Mouse (Mus musculus) heart, embryonic 15.5 days (tissue): Measurements from ENCODE around the gene Sipa1l3. TPM values are rescaled to one million over a fixed set of nuclear protein-coding genes. Genes with fewer than 3 reads are reported as not detected.

Experiments used
- ATAC-seq: fragments of 200-750 bp; cut with Nextera tagmentation; replicated peaks from 2 replicates; pipeline ENCODE4 v1.8.0; 2017; ENCODE audit warnings: low read depth, moderate TSS enrichment; ENCODE audit not compliant: insufficient number of reproducible peaks, insufficient read depth, low FRiP score
- H3K27ac ChIP-seq: fragments of 300-500 bp; sonication (generic); 2 replicates; pipeline ENCODE4 v1.5.1; 2015; ENCODE audit warnings: mild to moderate bottlenecking, inconsistent platforms
- H3K27me3 ChIP-seq: fragments of 300-500 bp; sonication (generic); 2 replicates; pipeline ENCODE4 v1.6.1; 2015; ENCODE audit warnings: inconsistent platforms
- H3K36me3 ChIP-seq: fragments of 300-500 bp; sonication (generic); 2 replicates; pipeline ENCODE4 v1.6.1; 2015; ENCODE audit warnings: mild to moderate bottlenecking, inconsistent platforms
- H3K4me1 ChIP-seq: fragments of 300-500 bp; sonication (generic); replicated peaks from 2 replicates; pipeline ENCODE4 v1.6.1; 2015; ENCODE audit warnings: inconsistent platforms
- H3K4me2 ChIP-seq: fragments of 300-500 bp; sonication (generic); 2 replicates; pipeline ENCODE4 v1.6.1; 2015; ENCODE audit warnings: inconsistent platforms, mild to moderate bottlenecking, moderate library complexity
- H3K4me3 ChIP-seq: fragments of 300-500 bp; sonication (generic); 2 replicates; pipeline ENCODE4 v1.5.1; 2015; ENCODE audit warnings: mild to moderate bottlenecking, inconsistent platforms
- H3K9ac ChIP-seq: fragments of 300-500 bp; sonication (generic); 2 replicates; pipeline ENCODE4 v1.6.1; 2015; ENCODE audit warnings: mild to moderate bottlenecking, inconsistent platforms
- H3K9me3 ChIP-seq: fragments of 300-500 bp; sonication (generic); replicated peaks from 2 replicates; pipeline ENCODE4 v1.6.1; 2016; ENCODE audit warnings: inconsistent platforms
- WGBS: fragments of 180-500 bp; shearing (Covaris S2); methylation state at CpG from one replicate; pipeline ENCODE4 v1.1.7; 2015; ENCODE audit warnings: mixed read lengths; 5-methylcytosine and 5-hydroxymethylcytosine counted together
- polyA plus RNA-seq: library from polyadenylated mRNA; unstranded; fragments of >200 nt; fragmentation: Nextera tagmentation; extraction: Ambion mirVana; gene quantifications from 2 replicates; pipeline ENCODE4 v1.2.1, GENCODE M21; 2015

The Sipa1l3 gene
- polyA plus RNA-seq, 1 experiment from 2014 or later: 2.2 TPM

GRCm38 (mm10) chr7:29406855-29407254 lies 111.6 kb downstream of the Sipa1l3 start:
- 76% methylated on average over 4 of the region's 4 CpGs for whole genome bisulfite sequencing
- H3K27ac ChIP-seq: no peak overlapping the region

GRCm38 (mm10) chr7:29404126-29404525 lies 114.3 kb downstream of the Sipa1l3 start:
- Histone ChIP-seq H3K4me1 (no peaks in the 10 kb centered on the region), H3K9ac (no peak overlapping the region), H3K27me3 (peaks cover 53% of the 10 kb centered on the region), H3K36me3 (0 out of 2 replicates have a peak, but pooled peaks cover 5% of the 10 kb centered on the region), H3K27ac (no peak overlapping the region), H3K4me3 (no peak overlapping the region), H3K4me2 (no peak overlapping the region), H3K9me3 (no peaks in the 10 kb centered on the region)
- WGBS: 84% methylated on average over 2 of the region's 2 CpGs
- ATAC-seq: no peak

More at GRCm38 (mm10) chr7:29406855-29407254, 111.6 kb downstream of the Sipa1l3 start:
- no peak overlapping the region for H3K4me2 ChIP-seq
- H3K27me3 ChIP-seq: peaks cover 49% of the 10 kb centered on the region
- H3K9me3 ChIP-seq: no peaks in the 10 kb centered on the region
- no peak for ATAC-seq
- H3K9ac ChIP-seq: no peak overlapping the region
- H3K36me3 ChIP-seq: no peaks in the 10 kb centered on the region
- H3K4me3 ChIP-seq: no peak overlapping the region
- no peaks in the 10 kb centered on the region for H3K4me1 ChIP-seq

- Histone ChIP-seq H3K27me3 (peaks cover 39% of the 10 kb centered on the region), H3K4me2 (no peak overlapping the region)
Measured at GRCm38 (mm10) chr7:29402015-29402414, 116.4 kb downstream of the Sipa1l3 start.

DNA sequence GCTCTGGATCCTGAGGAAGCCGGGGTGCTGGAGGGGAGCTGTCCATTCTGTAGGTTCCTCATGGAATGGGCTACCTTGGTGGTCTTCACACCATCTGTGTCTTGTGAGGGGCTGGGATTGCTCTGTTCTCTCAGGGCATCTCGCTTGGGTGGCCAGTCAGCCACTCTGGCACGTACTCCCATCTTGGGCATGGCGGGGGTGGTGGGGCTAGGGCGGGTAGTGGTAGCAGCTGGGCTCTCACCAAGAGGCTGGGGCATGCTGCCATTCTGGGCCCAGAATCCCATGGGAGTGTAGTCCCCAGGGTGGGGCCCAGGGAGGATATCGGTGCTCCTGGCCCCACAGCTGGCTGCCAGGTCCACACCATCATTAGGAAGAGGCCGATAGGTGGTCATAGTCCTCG lies 118.0 kb downstream of the Sipa1l3 start:
- no peak for ATAC-seq
- Histone ChIP-seq H3K27ac (no peak overlapping the region), H3K4me2 (no peak overlapping the region), H3K36me3 (0 out of 2 replicates have a peak, but pooled peaks cover 8% of the 10 kb centered on the region), H3K4me3 (no peak overlapping the region), H3K27me3 (peaks cover 41% of the 10 kb centered on the region), H3K9me3 (no peaks in the 10 kb centered on the region), H3K9ac (no peak overlapping the region), H3K4me1 (peaks cover 6% of the 10 kb centered on the region)
- WGBS: 92% methylated on average over 8 of the region's 8 CpGs

More at GRCm38 (mm10) chr7:29402015-29402414, 116.4 kb downstream of the Sipa1l3 start:
- H3K4me3 ChIP-seq: no peak overlapping the region
- H3K4me1 ChIP-seq: peaks cover 6% of the 10 kb centered on the region
- H3K27ac ChIP-seq: no peak overlapping the region
- WGBS: 87% methylated on average over 4 of the region's 4 CpGs
- 0 out of 2 replicates have a peak, but pooled peaks cover 5% of the 10 kb centered on the region for H3K36me3 ChIP-seq
- no peak overlapping the region for H3K9ac ChIP-seq
- no peaks in the 10 kb centered on the region for H3K9me3 ChIP-seq
- no peak for ATAC-seq

- 0 out of 2 replicates have a peak, but pooled peaks cover 8% of the 10 kb centered on the region for H3K36me3 ChIP-seq
- no peak overlapping the region for H3K4me3 ChIP-seq
- peaks cover 54% of the 10 kb centered on the region for H3K27me3 ChIP-seq
- no peak for ATAC-seq
- WGBS: 87% methylated on average over 9 of the region's 9 CpGs
- no peak overlapping the region for H3K4me2 ChIP-seq
- H3K27ac ChIP-seq: no peak overlapping the region
- H3K4me1 ChIP-seq: peaks cover 6% of the 10 kb centered on the region
- H3K9ac ChIP-seq: no peak overlapping the region
- H3K9me3 ChIP-seq: no peaks in the 10 kb centered on the region
Measured at GRCm38 (mm10) chr7:29399056-29399455, 119.4 kb downstream of the Sipa1l3 start.

DNA sequence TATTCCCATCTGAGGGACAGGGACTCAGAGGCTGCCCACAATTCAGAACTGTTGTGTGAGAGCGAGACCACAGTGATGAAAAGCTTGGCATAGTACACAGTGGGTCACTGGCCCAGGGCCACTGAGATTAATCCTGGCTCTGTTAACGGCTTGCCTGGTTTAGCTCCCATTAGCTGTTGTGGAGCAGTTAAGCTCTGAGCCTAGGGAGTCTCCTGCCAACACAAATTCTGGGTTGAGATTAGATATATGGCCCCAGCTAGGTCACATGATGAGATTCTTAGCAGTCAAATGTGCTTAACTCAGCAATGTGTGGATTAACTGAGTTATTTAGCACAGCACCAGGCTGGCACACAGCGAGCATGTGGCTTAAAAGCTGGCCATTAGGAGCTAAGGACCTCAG lies 121.0 kb downstream of the Sipa1l3 start:
- Histone ChIP-seq H3K9ac (no peak overlapping the region), H3K9me3 (no peaks in the 10 kb centered on the region), H3K27me3 (peaks cover 69% of the 10 kb centered on the region), H3K4me3 (no peak overlapping the region), H3K36me3 (0 out of 2 replicates have a peak, but pooled peaks cover 8% of the 10 kb centered on the region), H3K27ac (no peak overlapping the region), H3K4me2 (no peak overlapping the region), H3K4me1 (peaks cover 6% of the 10 kb centered on the region)
- peak; percentile 58 for ATAC-seq
- 42% methylated on average over 3 of the region's 3 CpGs for WGBS

DNA sequence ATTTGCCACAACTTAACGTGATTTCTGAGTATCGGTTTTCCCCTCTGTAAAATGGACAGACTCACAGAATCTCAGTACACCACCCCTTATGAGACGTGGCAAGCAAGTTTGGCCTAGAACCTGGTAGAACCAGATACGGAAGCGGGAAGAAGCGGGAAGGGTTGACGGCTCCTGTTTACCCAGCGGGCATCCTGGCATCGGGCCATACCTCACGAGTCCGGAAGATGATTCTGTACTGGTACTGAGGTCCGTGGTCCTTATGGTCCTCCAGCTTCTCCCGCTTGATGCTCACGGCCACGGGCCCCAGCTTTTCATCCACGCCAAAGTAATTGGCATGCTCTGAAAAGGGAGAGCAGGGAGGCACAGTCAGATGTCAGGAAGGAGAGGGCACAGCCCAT lies 121.5 kb downstream of the Sipa1l3 start:
- H3K4me1 ChIP-seq: peaks cover 8% of the 10 kb centered on the region
- peaks cover 72% of the 10 kb centered on the region for H3K27me3 ChIP-seq
- 90% methylated on average over 16 of the region's 16 CpGs for WGBS
- no peaks in the 10 kb centered on the region for H3K9me3 ChIP-seq
- no peak overlapping the region for H3K9ac ChIP-seq
- 0 out of 2 replicates have a peak, but pooled peaks cover 8% of the 10 kb centered on the region for H3K36me3 ChIP-seq
- H3K27ac ChIP-seq: no peak overlapping the region
- no peak overlapping the region for H3K4me3 ChIP-seq
- no peak overlapping the region for H3K4me2 ChIP-seq
- no peak for ATAC-seq

- H3K27me3 ChIP-seq: peaks cover 74% of the 10 kb centered on the region
- H3K4me3 ChIP-seq: no peak overlapping the region
- WGBS: 83% methylated on average over 12 of the region's 12 CpGs
- H3K4me1 ChIP-seq: peaks cover 13% of the 10 kb centered on the region
- H3K27ac ChIP-seq: no peak overlapping the region
- no peak for ATAC-seq
- no peaks in the 10 kb centered on the region for H3K9me3 ChIP-seq
- H3K9ac ChIP-seq: no peak overlapping the region
- 0 out of 2 replicates have a peak, but pooled peaks cover 8% of the 10 kb centered on the region for H3K36me3 ChIP-seq
- H3K4me2 ChIP-seq: no peak overlapping the region
Measured at GRCm38 (mm10) chr7:29396216-29396942, 122.1 kb downstream of the Sipa1l3 start.

GRCm38 (mm10) chr7:29395179-29395578 lies 123.3 kb downstream of the Sipa1l3 start:
- H3K36me3 ChIP-seq: 0 out of 2 replicates have a peak, but pooled peaks cover 8% of the 10 kb centered on the region
- peaks cover 69% of the 10 kb centered on the region for H3K27me3 ChIP-seq
- 89% methylated on average over 4 of the region's 4 CpGs for WGBS

GRCm38 (mm10) chr7:29393292-29393691 lies 125.1 kb downstream of the Sipa1l3 start:
- ATAC-seq: no peak
- no peak overlapping the region for H3K4me2 ChIP-seq
- H3K36me3 ChIP-seq: 0 out of 2 replicates have a peak, but pooled peaks cover 2% of the 10 kb centered on the region
- H3K9me3 ChIP-seq: no peaks in the 10 kb centered on the region
- 86% methylated on average over 10 of the region's 10 CpGs for WGBS
- peaks cover 19% of the 10 kb centered on the region for H3K4me1 ChIP-seq
- peaks cover 56% of the 10 kb centered on the region for H3K27me3 ChIP-seq
- no peak overlapping the region for H3K9ac ChIP-seq
- H3K4me3 ChIP-seq: no peak overlapping the region
- H3K27ac ChIP-seq: no peak overlapping the region

More at GRCm38 (mm10) chr7:29395179-29395578, 123.3 kb downstream of the Sipa1l3 start:
- no peak overlapping the region for H3K4me3 ChIP-seq
- H3K9me3 ChIP-seq: no peaks in the 10 kb centered on the region
- ATAC-seq: no peak
- H3K27ac ChIP-seq: no peak overlapping the region
- peaks cover 17% of the 10 kb centered on the region for H3K4me1 ChIP-seq
- H3K9ac ChIP-seq: no peak overlapping the region
- H3K4me2 ChIP-seq: no peak overlapping the region

DNA sequence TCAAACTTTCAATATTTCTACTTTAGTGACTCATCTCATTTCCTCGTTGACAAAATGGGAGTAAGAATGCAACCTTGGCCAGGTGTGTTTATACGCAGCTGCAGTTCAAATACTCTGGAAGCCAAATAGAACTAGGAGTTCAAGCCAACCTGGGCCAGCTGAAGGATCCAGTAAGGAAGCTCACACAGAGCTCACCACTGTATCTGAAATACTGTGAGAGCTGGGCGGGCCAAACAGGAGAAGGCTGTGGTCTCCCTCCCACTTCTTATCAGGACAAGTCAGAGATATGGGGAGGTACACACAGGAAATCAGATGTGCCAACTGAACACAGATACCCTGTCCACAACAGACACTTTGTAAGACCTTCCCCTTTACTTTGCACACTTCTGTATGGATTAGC lies 125.6 kb downstream of the Sipa1l3 start:
- Histone ChIP-seq H3K27me3 (peaks cover 60% of the 10 kb centered on the region), H3K4me3 (no peak overlapping the region), H3K4me1 (peaks cover 19% of the 10 kb centered on the region), H3K9me3 (no peaks in the 10 kb centered on the region), H3K4me2 (no peak overlapping the region), H3K27ac (no peak overlapping the region), H3K9ac (no peak overlapping the region), H3K36me3 (0 out of 2 replicates have a peak, but pooled peaks cover 2% of the 10 kb centered on the region)
- 71% methylated on average over 3 of the region's 3 CpGs for WGBS
- no peak for ATAC-seq
